Mouse (Mus musculus): Measurements from ENCODE around the gene Slc6a2.

Gene Slc6a2

GRCm38 (mm10) chr8:92959779-92960178, at the start of gene Slc6a2:
Gene Slc6a2 (plus strand): TSS chr8:92960079.
- DNase-seq = no peak

DNA sequence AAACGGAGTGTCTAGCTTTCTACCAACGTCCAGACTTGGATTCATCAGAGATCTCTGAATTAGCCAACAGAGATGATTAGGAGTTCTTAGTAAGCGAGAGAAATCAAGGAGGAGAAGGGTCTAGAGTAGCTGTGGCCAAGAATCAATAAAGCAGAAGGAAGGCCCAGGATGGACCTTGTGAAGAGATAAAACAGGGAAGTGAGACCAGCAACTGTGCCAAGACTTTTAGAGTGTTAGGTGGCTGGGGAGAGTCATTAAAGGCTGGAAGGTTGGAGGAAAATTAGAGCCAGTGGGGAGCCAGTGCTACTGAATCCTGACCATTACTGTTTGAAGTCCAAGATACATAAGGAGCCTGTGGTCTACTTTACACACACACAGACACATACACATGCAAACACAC, 48.4 kb upstream of the Slc6a2 start:
- DNase-seq = no peak

DNA sequence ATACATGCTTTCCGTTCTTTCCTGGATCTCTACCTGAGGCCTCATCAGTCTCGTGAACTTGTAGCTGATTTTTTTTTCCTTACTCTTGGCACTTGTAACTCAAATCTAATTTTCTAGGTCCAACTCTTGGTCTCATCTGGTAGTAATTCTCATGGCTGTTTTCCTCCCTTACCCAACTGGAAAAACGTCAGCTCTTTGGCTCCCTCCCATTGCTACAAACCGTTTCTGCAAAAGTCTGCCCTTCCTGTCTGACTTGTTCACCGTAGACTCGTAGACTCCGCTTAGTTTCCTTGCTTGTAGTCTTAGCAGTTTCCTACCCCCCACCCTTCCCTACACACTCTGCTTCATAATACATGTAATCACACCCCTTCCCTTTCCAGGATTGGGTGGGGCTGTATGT, 46.5 kb upstream of the Slc6a2 start:
- DNase-seq = no peak

DNA sequence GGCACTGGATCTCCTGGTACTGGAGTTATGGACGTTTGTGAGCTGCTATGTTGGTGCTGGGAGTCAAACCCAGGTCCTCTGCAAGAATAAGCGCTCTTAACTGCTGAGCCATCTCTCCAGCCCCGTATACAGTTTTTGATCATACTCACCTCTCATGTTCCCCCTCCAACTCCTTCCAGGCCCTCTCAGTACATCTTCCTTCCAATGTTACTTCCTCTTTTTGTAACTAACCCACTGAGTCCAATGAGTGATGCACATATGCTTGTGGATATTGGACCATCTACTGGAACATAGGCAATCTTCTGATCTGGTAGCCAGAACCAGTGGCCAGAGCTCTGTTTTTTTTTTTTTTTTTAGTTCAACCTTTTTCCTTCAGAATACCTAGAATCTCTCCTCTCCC, 43.8 kb upstream of the Slc6a2 start:
- DNase-seq = no peak

DNA sequence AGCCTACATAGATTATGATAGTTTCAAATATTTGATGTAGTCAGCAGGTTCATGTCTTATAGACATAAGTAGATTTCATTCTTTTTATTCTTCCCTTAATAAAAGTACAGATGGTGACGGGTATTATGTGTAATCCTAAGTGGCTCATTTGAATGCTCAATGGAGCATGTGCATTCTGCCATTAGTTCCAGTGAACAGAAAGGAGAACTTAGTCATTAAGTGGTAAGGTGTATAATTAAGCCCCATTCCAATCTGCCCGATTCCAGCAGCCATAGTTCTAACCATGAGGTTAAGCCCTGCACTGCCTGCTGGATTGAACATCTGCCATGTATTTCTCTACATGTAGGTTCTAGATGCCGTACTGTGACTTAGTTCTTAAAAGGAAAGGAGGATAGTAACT, 38.1 kb upstream of the Slc6a2 start:
- DNase-seq = no peak

DNA sequence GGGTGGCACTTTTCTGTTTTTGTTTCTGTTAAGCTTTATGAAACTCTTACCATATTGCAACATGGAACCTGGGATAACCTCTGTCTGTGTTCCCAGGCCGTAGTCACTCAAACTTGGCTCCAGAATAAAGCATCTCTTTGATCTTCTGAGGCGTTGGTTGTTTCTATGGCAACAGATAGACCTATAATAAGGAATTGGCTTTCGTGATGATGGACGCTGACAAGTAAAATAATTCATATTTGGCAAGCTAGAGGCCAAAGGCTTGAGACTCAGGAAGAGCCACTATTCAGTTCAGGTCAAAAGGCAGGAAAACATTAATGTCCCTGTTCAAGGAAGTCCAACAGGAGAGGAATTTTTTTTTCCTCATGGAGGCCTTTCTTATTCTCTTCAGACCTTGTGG, 30.9 kb upstream of the Slc6a2 start:
- DNase-seq = no peak

DNA sequence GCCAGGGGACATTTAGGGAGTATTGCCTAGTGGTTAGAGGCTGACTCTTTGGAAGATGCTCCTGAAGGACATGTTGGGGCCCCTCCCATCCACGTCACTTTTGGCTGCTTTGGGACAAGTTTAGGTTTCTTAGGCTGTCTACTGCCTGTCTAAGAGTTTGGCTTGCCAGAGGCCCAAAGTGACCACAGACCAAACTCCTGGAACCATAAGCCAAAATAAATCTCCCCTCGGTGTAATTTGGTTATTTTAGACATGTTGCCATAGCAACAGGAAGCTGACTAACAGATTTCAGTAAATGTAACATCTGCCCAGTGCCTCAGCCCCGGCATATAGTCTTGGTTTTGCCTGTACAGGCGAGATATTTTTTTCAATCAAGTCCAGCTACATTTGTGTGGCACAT, 21.8 kb upstream of the Slc6a2 start:
- no peak for DNase-seq

DNA sequence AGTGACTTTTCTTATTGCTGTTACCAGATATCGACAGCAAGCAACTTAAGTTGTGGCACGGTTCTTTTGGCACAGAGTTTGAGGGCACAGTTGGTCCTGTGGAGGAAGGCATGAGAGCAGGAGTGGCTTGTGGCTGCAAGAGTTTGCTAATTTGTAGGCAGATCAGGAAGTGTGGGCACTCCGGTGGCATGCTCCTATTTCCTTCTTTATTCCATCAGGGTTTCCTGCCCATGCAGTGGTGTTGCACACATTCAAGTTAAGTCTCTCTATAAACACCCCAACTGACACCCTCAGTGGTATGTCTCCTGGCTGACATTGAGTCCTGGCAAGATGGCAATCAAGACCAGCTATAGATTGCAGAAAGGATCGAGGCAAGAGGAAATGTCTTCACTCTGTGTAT, 10.8 kb upstream of the Slc6a2 start:
- no peak for DNase-seq

DNA sequence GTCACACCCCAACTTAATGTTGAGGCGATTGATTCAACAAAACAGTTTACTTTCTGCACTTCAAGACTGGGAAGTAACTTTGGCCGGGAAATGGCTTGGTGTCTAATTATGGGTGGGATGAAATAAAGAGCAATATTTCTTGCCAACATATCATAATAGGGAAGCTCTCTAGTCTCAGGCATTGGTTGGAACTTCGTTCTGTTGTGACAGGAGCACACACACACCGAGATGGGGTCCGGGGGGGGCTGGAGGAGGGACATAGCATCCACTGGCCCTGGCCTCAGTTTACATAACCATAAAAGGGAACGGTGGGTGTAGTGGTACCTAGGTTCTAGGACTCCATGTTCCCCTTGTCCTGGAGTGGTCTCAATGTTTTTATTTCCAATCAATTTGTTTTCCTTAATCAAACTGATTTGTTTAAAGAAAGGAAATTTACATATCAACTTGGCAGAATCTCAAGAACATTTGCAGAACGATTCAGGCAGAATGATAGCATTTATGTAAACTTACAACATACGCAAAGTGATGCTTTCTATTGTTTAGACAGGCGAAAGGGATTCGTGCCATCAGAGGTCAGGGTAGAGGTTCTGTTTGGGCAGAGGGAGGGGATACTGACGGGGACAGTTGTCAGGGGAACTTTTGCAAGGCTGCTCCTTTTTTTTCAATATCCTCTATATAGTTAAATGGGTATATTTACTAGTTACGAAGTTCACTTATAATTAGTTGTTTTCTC, 9.1 kb upstream of the Slc6a2 start:
- no peak for DNase-seq

DNA sequence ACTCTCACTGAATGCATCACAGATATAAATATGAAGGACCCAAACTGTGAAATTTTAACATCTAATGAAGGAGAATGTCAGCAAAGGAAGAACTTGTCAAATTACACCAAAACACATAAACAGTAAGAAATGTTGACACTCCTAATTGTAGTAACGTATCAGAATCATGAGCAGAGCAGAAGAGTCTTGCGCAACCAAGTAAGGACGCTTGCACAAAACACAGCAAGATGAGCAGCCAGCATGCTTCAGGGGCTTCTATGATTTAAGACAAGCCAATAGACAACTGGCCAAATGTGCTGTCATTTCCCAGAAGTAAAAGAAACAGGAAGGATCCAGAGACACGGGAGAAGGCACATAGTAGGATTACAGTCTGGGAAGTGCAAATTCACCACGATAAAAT, 5.8 kb upstream of the Slc6a2 start:
- DNase-seq = no peak

DNA sequence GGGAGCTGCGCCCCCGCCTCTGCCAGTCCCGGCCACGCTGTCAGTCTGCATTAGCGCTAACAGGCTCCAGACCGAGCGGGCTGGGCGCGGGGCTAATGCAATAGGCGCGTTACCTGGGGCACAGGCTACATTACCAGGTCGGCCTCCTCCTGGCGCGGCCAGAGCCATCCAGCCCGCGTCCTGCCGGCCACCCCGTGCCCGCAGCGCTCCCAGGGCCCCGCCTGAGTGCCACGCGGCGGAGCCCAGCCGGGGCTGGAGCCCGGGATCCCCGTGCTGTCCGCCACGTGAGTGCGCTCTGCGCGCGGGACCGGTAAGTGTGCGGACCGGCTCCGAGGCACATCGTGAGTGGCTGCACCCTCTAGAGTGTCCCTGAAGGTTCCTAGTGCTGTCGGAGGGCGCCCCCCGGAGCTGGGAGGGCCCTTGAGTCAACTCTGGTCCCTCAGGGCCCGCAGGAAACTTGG, 602 bp downstream of the Slc6a2 start:
- DNase-seq = no peak

DNA sequence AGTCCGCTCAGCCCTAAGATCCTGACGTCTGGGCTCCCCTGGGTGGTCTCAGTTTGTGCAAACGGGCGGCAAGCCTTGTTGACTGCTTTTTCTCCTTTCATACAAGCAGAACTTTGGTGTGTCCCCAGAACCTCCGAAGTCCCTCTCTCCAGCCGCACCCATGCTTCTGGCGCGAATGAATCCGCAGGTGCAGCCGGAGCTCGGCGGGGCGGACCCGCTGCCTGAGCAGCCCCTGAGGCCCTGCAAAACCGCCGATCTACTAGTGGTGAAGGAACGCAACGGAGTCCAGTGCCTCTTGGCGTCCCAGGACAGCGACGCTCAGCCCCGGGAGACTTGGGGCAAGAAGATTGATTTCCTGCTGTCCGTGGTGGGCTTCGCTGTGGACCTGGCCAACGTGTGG, 1.2 kb downstream of the Slc6a2 start:
- DNase-seq = no peak

GRCm38 (mm10) chr8:92964556-92964955, 4.7 kb downstream of the Slc6a2 start:
- DNase-seq = no peak

DNA sequence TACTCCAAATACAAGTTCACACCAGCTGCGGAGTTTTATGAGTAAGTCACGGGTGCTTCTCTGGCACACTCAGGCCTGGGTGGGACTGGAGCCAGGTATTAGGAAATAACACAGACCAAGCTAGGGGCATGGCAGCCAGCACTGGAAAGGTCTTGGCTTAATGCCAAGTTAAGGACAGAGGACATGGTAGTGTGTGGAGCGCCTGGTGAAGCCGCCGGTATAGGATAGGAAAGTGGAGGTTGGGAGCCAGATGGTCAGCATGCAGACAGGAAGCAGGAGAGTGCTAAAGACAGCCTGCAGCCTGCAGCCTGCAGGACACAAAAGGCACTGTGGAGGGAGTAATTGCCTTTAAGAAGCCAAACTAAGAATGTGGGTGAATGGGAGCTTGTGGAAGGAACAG, 13.1 kb downstream of the Slc6a2 start:
- DNase-seq = peak; percentile 89

DNA sequence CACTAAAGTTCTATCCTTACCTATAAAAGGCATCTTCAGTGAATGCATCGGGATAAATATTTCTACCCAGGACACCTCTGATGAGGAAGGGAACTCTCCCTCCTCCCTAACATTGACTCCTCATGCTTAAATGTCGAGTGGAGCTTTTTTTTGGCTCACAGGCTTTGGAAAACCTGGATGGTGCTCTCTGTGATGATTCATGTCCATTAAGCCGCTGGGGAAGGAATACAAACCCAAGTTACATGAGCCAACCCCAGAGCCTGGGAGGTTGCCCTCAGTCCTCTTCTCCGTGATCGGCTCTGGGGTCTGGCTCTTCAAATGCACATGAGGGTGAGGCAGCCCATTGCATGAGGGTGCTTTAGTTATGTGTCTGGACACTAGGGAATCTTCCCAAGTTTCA, 16.8 kb downstream of the Slc6a2 start:
- DNase-seq = no peak

GRCm38 (mm10) chr8:92982491-92982890, 22.6 kb downstream of the Slc6a2 start:
- DNase-seq = peak; percentile 48

DNA sequence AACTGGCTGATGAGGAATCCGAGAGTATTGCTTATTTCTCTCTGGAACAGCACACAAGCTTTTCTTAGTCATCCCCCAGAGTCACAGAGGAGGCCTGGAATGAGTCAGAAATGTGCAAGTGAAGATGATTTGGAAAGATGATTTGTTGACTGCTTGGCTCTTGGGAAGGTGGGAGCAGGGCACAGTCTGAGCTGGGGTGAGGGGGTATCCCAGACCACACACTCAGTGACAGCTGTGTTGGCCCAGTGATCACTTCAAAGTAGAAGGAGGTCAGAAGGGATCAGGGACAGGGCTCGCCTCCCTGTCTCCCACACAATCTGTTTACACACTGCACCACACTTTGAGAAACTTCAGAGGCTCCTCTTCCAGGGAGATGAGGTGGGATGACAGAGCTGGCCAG, 24.5 kb downstream of the Slc6a2 start:
- DNase-seq = peak; percentile 58

- peak; percentile 64 for DNase-seq
Observed at GRCm38 (mm10) chr8:92996840-92997239, 37.0 kb downstream of the Slc6a2 start.

DNA sequence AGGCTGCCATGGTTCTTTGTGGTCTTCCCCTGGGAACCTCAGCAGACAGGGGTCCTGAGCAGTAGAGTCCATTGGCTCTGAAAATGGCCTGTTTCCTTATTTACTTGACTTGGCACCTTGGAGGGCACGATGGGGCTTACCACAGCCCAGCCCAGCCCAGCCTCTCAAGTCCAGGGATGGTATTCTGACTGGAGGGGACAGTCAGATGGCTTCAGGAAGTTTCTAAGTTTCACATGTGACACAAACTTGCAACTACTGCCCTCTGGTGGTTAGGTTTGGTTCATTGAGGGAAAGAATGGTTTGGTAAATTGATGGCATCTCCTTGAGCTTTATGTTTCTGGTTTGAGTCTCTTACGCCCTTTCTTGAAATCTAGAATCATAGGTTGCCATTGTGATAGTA, 38.7 kb downstream of the Slc6a2 start:
- DNase-seq = peak; percentile 80

- DNase-seq = peak; percentile 68
Observed at GRCm38 (mm10) chr8:93010286-93010685, 50.4 kb downstream of the Slc6a2 start.

DNA sequence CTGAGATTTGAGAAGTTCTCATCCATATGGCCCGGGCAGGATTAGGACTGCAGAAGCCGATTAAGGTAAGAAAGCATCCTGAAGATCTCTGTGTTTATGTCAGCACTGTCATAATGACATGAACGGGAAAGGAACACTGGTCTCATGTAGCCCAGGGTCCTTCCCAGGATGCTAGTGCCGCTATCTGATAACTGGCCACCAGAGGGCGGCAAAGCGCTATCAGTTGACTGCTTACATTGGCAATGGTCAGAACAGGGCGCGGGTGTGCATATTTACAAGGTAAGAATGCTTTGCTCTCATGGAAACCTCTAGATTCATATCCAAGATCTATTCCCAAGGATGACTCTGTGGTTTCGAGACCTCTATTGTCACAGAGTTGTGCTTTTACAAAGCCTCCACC, 51.6 kb downstream of the Slc6a2 start:
- peak; percentile 87 for DNase-seq

DNA sequence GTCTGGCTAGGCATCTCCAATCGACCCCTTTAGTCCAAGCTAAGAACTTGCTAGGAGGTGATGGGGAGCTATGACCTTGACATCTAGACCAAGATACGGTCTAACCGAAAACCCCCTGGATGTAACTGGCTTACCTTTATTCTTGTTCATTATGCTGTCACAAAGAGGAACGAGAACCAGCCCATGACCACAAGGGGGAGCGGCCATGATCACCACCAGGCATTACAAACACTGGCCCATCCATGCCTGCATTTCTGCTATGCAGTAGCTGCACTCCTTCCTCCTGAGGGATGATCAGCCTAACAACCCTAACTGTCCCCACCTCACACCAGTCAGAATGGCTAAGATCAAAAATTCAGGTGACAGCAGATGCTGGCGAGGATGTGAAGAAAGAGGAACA, 52.3 kb downstream of the Slc6a2 start:
- no peak for DNase-seq

DNA sequence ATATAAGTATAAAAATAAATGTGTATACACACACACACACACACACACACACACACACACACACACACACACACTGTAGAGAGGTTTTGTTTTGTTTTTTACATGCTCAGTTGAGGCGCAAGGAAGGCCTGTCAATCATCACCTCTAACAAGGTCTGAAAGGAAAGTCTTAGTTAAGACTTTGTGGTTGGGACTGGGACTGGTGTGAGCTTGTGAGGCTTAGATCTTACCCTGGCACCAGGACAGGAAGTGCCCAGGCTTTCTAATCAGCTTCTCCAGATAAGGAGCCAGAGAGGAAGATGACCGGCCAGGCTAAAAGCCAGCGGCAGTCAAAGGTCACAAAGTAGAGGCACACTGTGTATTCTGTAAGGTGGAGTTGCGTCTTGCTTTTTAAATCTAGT, 54.4 kb downstream of the Slc6a2 start:
- no peak for DNase-seq

DNA sequence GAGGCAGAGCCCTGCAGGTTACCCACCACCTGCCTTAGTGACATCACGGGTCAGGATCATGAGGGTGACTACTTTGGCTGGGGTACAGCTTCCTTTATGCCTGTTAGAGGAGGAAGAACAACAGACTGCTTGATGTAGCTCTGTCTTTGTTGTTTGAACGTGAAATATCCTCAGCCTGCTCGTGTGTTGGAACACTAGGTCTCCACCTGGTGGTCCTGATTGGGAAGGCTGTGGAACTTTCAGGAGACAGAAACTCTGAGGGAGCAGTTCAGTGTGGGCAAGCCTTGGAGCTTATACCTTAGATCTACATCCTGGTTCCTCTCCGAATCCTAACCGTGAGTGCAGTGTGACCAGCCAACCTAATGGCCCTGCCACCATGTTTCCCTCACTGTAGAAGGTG, 61.9 kb downstream of the Slc6a2 start:
- DNase-seq = no peak

DNA sequence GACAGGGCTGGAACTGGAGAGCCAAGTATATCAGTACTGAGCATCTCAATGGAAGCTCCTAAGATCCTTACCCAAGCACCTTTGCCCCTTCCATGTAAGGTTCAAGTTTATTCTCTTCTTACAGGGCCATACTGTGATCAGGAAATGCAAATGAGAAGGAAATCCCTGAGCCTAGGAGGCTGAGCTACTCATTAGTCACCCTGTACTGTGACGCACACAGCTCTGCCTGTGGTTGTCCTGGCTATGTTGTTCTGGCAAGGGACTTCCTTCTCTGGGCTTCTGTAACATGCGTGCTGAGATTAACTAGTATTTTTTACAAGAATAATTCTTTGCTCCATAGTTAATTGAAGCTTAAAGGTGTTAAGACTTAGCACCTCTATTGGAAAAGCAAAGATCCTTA, 70.8 kb downstream of the Slc6a2 start:
- DNase-seq = no peak

Measured in lung, postnatal 10 days (tissue).